Mouse (Mus musculus): ENCODE measurements around the gene Nalcn. TPM values are rescaled to one million over a fixed set of nuclear protein-coding genes. Genes with fewer than 3 reads are reported as not detected.
"Not testable (repeated sequence)": the region's sequence is repeated elsewhere in the genome, so short reads cannot be mapped to it uniquely, and the experiment has no call there.

Gene Nalcn
- total RNA-seq (2022) = 10 to 100 TPM; 64.4 to 75.6 (median 70.1) TPM

DNA sequence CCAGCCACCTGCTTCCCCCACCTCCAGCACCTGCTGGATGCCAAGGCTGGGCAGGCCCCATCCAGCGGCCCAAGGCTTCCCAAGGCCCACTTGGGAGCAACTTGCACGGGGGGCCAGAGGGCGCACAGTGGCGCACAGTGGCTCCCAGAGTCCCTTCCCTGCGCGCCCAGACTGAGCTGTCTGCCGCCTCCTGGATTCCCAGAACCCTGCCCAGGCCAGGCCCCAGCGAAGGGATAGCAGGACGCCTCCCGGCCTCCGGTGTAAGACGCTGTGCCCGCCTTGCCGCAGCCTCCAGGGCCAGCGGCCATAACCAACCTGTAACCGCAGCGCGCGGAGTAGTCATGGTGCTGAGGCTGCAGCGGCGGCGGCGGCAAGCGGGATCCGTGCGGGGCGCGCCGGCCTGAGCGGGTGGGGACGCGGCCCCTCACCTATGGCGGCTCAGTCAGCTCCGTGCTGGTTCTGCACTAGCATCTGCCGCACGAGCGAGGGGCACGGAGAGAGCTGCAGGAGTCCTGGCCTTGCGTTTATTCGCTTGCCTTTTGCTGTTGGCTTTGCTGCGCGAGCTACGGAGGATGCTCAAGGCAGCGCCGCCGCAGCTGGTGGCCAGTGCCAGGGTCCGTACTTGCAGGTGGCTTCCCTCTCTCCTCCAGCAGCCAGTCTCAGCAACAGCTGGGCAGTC lies at the start of gene Nalcn:
TSS of gene Nalcn (minus strand) at position 644 of the 679 bp plus-strand sequence.
- DNase-seq (ENCODE audit: low spot score in 2 of 2) = peak; percentile 45 to 72

DNA sequence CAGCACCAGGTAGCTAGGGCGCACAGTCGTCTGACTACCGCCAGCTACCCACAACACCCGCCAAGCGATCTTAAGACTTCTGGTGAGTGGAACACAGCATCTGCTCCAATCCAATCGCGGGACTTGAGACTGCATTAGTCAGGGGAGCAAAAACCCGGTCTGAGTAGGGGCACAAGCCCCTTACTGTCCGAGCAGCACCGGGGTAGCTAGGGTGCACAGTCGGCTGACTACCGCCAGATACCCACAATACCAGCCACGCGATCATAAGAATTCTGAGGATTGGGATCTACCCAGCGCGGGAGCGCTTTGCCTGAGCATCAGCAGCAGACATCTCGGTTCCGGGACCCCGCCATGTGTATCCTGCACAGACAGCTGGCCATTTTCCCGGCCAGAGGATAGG lies 44.1 kb upstream of the Nalcn start:
- DNase-seq (ENCODE audit: low spot score in 2 of 2) = not testable (repeated sequence)

DNA sequence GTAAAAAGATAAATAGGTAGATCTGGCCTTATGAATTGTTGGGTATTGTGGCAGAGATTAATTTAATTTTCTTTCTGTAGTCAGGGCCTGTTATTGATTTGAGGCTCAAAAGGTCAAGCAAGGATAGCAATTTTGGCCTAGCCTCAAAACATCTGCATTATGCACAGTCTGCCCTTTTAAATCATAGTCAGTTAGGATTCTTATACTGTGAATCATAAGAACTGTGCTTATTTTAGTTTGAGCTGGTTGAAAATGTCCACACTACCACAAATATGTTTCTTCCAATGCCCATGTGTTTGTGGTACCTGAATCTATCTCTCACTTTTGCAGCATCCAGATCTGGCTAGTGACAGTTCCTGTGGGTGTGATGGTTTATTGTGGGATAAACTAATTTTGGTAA lies 37.5 kb upstream of the Nalcn start:
- DNase-seq (ENCODE audit: low spot score in 2 of 2) = no peak

DNA sequence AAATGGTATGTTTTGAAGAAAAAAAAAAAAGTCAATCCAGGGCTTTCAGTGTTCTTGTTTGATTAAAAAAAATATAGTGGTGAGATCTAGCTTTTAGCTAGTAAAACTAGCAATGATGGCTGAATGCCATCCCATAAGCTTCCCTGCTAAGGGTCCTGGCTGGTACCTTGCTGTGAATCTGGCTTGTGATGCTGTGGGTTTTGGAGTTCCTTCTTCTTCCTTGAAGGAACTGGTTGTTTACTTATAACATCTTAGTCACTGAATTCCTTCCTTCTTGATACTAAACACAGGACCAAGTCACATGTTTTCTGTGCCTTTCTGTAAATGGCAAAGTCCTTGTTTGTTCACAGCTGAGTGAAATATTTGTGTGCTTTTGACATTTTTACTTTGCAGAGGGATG lies 36.3 kb upstream of the Nalcn start:
- no peak for DNase-seq (ENCODE audit: low spot score in 2 of 2)

DNA sequence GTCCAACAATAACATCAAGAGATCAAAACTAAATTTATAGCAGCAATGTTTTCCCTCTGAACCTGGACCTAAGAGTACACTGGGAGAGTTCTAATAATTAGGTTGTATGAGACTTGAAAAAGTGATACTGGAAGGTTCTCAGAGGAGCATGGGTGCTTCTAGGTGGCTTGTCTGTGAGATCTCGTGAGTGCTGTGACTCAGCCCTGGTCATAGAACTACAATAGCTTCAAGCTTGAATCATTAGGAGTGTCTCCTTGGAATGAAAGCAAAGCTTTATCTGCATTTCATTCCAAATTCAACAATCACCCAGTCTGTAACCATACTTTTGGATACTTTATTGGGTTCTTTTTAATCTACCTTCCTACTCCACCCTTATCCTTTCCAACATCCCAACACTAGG lies 35.4 kb upstream of the Nalcn start:
- no peak for DNase-seq (ENCODE audit: low spot score in 2 of 2)

DNA sequence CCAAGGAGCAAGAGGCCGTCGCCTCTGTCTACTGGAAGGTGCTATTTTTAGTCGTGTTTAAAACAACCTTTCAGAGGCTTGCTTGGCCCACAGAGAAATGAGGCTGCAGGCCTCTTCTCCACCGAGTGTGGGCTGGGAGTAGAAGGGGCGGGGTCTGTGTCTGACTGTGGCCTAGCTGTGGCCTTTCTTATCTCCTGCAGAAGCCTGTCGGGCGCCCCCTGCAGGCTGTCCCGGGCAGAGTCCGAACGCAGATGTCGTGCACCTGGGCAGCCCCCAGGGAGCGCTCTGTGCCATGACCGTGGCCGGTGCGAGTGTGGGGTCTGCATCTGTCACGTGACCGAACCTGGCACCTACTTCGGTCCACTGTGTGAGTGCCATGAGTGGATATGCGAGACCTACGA lies 34.1 kb upstream of the Nalcn start:
- DNase-seq (ENCODE audit: low spot score in 2 of 2) = peak in 1 of 2 experiments; percentile 10

DNA sequence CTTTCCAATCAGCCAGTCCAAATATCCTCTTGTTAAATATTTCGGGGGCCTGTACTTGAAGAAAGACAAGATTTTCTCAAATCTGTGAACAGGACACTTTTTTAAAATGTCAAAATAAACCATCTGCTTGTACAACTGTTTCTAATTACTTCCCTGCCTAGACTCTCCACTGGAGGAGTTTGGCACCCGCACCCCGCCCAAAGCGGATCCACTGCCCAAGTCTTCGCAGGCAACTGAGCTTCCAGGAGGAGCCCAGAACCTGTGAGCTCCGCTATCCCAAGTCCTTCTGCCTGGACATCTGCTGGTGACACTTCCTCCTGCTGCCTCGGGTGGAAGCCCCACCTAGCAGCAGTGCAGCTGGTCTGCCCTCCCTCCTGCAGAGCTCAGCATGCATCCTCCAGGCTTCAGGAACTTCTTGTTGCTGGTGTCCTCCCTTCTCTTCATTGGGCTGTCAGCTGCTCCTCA lies 33.0 kb upstream of the Nalcn start, which contains the start of gene Itgbl1:
TSS of gene Itgbl1 (plus strand) at position 51 of the 465 bp plus-strand sequence.
- peak; percentile 5 to 54 for DNase-seq (ENCODE audit: low spot score in 2 of 2)

DNA sequence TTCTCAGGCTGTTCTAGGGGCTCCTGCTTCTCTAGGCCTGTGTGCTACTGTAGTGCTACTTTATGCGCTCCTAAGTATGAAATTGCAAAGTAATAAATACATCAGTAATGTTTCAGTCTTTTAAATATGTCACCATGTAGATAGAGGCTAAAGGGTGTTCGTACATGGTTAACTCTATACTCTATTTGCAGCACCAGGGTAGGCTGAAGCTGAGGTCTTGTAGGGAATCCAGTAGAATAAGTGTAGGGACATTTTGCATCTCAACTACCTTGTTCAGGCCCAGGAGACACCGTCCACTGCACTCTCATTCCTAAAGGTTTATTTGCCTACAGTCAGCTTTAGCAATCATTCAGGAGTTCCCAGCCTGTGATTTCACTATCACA lies 227 bp upstream of the Nalcn start:
- no peak for DNase-seq (ENCODE audit: low spot score in 2 of 2)

DNA sequence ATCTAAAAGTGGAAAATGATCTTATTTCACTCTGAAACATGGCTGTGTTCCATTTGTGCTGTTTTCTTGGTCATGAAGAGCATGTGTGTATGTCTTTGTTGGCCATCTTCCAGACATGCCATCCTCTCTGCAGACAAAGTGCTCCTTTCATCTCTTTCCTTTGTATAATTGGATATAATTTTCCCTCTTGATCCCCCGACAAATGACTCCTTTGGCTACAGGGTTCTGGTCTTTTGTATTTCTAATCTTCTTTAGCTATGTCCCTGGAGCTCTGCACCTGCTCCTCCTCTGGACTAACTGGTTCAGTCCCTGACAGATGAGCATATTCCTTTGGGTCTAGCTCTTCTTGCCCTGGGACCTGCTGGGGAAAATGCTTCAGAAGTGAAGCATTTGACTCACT lies 4.0 kb downstream of the Nalcn start:
- DNase-seq (ENCODE audit: low spot score in 2 of 2) = no peak

DNA sequence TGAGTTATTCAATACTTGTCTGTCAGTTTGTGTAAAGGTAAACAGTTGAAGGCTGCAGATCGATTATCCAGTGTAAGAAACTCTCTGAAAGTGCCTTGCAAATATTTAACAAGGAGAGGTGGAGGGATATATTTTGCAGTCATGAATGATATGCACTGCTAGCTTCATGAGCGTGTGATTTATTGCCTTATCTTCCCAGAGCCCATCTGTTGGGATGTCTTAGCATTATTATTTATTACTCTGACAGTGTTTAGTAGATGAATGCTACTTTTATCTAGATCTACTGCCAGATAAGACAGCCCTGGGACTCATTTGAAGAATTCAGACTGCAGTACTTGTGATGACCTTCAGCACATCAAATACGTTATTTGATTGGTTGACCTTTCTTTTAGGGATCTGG lies 31.7 kb downstream of the Nalcn start:
- DNase-seq (ENCODE audit: low spot score in 2 of 2) = no peak

DNA sequence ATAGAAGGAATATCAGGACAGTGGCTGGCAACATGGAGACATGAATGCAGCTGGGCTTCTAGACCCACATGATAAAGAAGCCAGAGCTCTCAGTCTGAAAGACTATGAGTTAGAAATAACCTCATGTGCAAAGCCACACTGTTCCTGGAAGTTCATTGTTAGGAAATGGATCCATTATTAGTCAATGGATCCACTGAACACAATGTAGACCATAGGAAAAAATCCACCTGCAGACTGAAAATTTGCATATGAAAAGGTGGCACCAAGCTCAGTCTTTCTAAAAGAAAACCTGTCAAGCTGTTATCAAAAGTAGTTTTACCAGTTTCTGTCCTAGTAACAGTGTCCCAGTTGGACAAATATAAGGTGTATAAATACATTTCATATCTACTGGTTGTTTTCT lies 39.5 kb downstream of the Nalcn start:
- no peak for DNase-seq (ENCODE audit: low spot score in 2 of 2)

DNA sequence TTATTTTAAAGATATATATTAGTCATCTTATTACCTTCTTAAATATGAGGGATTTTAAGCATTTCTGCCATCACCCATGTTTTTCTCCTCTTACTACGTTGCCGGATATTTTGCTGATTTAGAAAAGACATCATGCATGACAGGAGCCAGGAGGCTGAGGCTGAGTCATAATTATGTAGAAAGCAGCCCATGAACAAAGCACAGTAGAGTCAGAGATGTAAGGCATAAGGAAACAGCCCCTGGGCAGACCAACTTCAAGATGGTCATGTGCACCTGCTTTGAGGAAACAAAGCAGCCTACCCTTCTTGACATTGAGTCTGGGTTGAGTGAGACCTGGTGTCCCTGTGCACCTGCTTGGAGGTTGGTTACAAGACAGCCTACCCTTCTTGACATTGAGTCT lies 44.5 kb downstream of the Nalcn start:
- no peak for DNase-seq (ENCODE audit: low spot score in 2 of 2)

DNA sequence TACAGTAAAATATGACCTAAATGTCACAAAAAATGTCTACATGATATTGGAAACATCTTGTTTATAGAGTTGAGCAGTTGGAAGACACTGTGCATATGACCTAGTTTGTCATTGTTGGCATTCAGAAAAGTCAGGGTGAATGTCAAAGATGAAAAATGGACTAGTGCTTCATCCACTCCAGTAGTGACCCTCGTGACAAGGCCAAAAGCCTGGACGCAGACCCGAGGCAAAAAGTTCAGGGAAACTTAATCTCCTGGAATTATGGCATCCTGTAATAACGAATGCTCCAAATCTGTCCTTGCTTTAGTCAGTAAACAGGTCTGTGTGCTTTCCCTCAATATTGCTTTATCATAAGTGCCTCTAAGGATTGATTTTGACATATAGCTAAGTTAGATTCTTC lies 51.6 kb downstream of the Nalcn start:
- no peak for DNase-seq (ENCODE audit: low spot score in 2 of 2)

DNA sequence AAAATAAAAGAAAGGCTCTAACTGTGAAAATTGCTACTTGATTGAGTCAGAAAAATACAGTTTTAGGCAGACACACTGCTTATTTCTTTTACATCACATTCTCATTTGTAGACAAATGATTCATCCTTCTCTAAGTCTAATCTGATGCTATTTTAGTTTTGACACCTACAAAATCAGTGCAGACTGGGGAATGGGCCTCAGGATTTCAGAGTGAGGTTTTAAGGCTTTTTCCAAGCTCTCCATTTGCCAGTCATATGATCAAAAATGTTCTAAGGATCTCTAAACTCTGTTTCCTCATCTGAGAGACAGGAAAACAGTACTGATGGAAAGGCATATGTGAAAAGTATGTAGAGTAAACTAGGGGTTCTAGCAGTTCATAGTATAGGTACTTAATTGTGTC lies 52.0 kb downstream of the Nalcn start:
- DNase-seq (ENCODE audit: low spot score in 2 of 2) = no peak

DNA sequence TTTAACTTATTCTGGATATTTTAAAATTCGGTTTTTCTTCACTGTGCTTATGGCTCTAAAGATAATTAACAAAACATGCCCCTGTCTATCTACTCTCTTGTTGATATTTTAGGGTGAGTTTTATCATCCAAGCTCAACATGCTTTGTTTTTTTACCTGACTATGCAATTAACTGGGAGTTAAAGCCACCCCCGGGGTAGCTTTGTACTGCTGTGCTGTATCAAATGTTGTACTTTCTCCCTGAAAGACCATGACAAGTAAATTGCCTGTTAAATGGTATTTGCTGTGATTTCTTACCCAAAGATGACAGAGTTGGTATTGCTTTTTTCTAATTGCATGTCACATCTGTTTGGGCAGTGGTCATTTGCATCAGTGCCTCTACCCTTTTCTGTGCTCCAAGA lies 60.3 kb downstream of the Nalcn start:
- no peak for DNase-seq (ENCODE audit: low spot score in 2 of 2)

DNA sequence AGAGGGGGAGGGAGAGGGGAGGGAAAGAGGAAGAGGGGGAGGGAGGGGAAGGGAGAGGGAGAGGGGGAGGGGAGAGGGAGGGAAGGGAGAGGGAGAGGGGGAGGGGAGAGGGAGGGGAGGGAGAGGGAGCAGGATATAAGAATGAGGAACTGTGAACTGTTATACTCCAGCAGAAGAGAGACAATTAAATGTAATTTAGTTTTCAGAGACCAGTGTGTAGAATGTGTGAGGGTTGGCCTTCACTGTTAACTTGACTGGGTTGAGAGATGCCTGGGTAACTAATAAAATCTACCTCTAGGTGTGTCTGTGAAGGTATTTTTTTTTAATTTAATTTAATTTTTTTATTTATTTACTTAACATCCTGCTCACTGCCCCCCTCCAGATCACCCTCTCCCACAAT lies 71.4 kb downstream of the Nalcn start:
- no peak for DNase-seq (ENCODE audit: low spot score in 2 of 2)

DNA sequence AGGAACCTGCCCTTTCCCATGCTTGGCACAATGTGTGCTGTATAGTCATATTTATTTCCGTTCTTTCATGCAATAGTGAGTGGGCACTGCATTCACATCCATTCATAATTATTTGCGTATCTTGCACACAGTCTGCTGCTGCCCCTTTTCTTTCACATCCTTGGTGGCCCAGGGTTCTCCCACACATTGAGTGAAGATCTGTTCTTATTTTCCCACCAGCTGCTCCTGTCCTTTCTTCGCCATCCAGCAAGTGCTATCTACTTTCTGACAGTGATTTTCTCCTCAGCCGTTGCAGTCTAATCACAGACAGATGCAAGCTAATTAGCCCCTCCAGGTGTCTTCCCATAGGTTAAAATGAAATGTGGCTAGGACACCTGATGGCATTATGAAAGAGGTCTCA lies 72.0 kb downstream of the Nalcn start:
- DNase-seq (ENCODE audit: low spot score in 2 of 2) = no peak

DNA sequence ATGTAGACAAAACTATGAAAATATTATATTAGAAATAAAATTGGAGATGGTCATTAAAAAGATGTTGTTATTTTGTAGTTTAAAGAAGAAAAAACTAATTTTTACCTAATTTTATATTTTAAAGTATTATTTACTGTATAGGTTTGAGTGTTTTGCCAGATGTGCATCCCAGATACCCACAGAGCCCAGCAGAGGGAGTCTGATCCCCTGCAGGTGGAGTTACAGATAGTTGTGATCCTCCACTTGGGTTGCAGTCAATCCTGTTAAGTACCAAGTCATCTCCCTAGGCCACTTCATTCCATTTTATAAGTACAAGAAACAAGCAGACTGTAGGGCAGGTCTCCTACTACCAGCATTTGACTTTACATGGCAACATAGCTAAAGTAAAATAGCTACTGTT lies 84.6 kb downstream of the Nalcn start:
- DNase-seq (ENCODE audit: low spot score in 2 of 2) = no peak

DNA sequence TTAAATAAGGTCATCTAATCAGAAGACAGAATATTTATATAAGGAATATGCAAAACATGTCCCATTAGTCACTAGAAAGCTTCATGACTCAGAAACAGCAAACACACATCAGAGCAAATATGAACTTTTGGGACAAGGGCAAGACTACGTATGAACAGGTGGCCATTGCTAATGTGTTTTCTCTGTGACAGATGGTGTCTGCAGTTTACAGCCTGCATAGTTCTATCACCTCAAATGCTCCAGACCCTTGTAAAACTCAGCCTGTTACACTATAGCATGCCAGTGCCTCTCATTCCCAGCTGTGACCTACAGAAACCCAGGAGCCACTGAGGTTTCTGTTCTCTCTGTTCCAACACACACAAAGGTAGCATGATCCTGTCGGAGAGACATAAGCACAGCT lies 91.3 kb downstream of the Nalcn start:
- DNase-seq (ENCODE audit: low spot score in 2 of 2) = no peak

DNA sequence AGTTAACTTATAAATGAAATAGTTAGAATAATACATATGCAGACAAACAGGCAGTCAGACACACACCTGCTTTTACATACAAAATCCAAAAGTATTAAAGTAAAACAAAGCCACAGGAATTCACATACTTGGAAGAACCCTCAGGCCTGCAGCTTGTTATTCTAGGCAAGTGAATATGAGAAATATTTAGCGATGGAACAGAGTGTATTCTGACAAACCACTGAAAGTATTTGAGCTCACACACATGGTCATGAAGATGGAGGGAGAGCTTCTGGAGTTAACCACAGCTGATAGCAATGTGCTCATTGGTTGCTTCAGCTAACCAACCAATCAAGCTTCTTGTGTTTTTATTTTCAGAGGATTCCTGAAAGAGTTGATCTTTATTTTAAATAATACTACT lies 93.9 kb downstream of the Nalcn start:
- no peak for DNase-seq (ENCODE audit: low spot score in 2 of 2)

DNA sequence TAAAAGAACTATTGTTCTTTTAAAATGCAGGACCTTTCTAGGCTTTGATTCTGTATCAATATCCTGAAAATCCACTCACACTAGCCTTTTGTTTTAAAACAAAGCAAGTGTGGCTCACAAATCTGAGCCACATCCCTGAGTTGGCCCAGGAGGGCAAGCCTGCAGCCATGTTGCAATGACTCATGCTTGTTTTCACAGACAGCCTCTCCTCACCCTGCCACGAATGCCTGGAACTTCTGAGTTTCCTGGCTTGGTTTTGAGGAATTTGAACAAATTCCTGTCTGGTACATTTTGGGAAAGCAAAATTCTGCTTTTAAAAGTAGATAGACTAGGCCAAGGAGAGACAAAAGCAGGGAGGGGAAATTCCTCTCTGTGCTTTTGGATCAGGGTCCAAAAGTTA lies 95.7 kb downstream of the Nalcn start:
- no peak for DNase-seq (ENCODE audit: low spot score in 2 of 2)

DNA sequence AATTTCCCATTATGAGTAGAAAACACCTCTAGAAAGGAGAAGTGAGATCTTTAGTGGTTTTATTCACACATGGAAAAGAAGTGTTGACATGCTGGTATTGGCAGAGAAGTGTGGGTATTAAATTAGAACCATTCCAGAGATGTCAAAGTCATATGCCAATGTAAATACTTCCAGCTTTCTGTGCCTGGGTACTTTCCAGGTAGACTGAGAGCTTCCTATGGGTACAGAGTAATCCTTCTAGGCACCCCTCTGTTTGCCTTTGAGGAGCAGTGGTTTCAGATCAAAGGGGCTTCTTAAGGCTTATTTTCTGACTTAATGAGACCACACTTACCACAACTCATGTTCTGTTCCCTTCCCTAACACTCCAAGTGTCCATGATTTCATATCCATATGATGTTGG lies 97.8 kb downstream of the Nalcn start:
- DNase-seq (ENCODE audit: low spot score in 2 of 2) = no peak

DNA sequence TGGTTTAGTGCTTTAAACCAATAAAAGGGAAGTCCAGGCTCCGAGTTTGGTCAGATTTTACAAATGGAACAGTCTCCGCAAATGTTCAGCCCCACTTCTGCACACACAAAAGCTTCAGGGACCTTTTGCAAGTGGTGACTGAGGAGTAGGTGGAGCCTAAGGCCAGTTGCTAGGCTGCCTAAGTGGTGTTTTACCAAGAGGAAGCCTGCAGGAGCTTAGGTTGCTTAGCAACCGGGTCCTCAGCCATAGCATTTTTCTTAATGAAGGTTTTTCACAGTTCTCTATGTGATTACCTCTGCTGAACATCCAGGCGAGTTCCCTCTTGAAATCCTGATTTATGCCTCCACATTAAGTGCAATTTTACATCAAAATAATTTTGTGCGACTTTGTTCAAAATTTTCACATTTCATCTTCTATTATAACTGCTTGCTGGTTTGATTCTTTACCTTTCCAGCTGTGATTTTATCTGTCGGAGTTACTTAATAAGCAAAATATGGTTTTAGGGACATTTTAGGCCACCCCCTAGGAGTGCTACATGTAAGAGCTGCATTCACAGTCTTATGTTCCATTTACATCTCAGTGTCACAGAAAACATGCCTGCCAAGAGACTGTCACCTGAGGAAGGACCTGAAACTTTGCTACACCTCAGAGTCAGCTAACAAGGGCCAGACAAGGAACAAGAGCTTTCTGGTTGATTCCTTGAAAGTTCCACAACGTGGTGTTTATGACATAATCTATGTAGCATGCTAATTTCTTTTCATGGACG lies 113.4 kb downstream of the Nalcn start:
- peak; percentile 28 to 84 for DNase-seq (ENCODE audit: low spot score in 2 of 2)

Measured in left cerebral cortex, adult 8-10 months (tissue).